Mouse (Mus musculus): Measurements from ENCODE around the gene Cox20.

The Cox20 gene

DNA sequence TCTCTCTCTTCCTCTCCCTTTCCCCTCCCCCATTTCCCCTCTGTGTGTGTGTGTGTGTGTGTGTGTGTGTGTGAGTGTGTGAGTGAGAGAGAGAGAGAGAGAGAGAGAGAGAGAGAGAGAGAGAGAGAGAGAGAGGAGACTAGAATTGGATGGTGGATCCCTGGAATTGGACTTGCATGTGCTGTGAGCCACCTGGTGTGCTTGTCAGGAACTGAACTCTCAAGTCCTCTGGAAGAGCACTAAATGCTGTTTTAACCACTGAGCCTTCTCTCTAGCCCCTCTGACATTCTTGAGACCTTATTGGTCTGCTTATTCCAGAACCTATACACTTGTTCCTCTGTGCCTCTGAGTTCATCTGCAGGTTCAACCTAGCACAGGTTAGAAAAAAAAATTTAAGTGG lies 32.7 kb downstream of the Cox20 start:
- in situ Hi-C loops (cut with MseI, MboI), result no loop called here

GRCm38 (mm10) chr1:178354576-178354975 lies 35.6 kb downstream of the Cox20 start:
- in situ Hi-C loops (cut with MseI, MboI), result no loop called here

DNA sequence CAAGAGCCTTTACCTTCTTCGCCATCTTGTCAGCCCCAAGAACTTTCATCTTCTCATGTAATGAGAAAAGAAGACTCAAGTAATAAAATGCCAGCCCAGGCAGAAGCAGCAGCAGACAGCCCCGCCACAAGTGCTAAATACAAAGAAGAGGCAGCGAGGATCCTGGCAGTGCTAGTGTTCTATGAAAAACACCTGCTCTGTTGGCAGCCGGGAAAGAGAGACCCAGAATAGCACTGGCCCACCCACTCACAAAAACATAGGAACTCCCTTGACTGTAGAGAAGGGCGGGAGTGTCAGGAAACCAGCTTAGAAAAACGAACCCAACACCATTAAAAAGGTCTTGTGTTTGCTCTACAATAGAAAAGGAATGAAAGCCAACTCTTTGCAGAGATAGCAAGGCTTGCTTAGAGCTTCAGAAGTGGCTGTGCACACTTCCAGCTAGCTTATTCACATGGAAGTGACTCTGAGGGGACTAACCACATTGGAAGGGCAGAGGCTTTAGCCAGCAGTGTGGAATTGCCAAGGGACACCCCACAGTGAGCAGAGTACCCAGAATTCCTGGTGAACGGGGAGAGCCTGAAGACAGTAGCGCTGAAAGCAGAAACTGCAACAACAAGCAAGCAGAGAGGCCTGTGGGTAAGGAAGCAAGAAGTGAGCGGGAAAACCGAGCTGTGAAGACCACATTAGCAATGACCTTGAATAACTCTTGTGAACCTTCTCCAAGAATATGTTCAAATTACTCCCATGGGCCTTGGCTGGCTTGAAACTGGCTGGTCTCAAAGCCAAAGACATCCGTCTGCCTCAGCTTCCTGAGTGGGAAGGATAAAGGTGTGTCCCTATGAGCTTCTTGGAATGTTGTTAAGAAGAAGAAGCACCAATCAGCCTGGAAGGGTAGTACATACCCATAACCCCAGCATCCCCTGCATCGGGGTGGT lies 39.1 kb downstream of the Cox20 start:
- in situ Hi-C loops (cut with MseI, MboI), result no loop called here

- in situ Hi-C loops (cut with MseI, MboI), result no loop called here
These were observed 41.3 kb downstream of the Cox20 start for GRCm38 (mm10) chr1:178360264-178360663.

GRCm38 (mm10) chr1:178360702-178361101 lies 41.8 kb downstream of the Cox20 start:
- in situ Hi-C loops (cut with MseI, MboI), result no loop called here

- in situ Hi-C loops (cut with MseI, MboI), result no loop called here
These were observed 46.2 kb downstream of the Cox20 start for GRCm38 (mm10) chr1:178365171-178365570.

- in situ Hi-C loops (cut with MseI, MboI), result no loop called here
These were observed 49.2 kb downstream of the Cox20 start for GRCm38 (mm10) chr1:178368121-178368520.

DNA sequence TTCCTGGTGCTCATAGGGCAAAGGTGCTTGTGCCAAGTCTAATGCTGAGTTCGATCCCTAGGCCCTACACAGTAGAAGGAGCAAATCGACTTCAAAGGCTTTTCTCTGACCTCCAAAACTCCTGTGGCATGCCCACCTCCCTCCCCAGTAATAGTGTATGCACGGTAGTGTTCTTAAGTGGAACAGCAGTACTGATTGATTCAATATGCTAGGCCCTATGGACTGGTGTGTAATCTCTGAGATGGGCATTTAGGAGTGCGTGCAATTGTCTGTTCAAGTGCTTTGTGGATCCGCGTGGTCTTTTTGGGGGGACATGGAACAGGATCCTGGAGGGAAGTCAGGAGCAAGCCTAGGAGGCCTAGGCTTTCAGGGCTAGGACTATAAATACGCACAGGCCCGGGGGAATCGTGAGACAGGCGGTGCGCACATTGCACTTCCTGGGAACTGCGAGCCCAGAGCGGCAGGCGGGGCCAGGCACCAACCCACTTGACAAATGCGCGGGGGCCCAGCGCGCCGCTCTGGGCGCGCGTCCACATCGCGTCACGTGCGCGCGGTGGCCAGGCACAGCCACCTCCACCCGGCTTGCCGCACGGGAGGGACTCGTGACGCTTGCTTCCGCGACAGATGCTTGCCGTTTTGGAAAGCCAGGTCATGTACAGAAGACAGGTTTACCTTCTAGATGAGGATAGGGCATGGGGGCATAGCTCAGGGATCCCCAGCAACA lies 49.8 kb downstream of the Cox20 start:
- in situ Hi-C loops (cut with MseI, MboI), result no loop called here

DNA sequence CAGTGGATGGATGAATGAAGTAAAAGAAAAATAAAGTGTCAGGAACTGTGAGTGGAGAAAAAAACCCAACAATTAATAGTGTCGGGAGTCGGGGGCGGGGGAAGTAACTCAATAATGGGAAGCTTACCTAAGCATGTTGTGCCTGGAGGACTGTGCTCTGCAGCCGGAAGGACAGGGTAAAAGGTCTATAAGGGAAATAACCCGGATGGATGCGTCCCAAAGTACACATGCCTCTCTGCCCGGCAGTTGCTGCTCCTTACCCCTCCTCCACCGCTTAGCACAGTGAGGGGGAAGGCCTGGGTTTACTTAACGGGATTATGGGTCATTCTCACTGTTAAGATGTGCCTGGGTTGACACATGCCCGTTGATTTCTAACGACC lies 50.3 kb downstream of the Cox20 start:
- in situ Hi-C loops (cut with MseI, MboI), result no loop called here
